Mouse (Mus musculus): Measurements from ENCODE around the gene Babam1. TPM values are rescaled to one million over a fixed set of nuclear protein-coding genes. Genes with fewer than 3 reads are reported as not detected.
"Not testable (repeated sequence)": the region's sequence is repeated elsewhere in the genome, so short reads cannot be mapped to it uniquely, and the experiment has no call there.

The Babam1 gene
- total RNA-seq, 2 experiments from 2014 or later, result 63.4 to 71.9 TPM

GRCm38 (mm10) chr8:71405401-71406098, 8.9 kb downstream of the Babam1 start, which contains the start of gene Ankle1:
TSS of gene Ankle1 (plus strand) at chr8:71406010.
- DNase-seq (ENCODE audit: low spot score), result peak; percentile 96

- peak; percentile 43 for DNase-seq (ENCODE audit: low spot score)
Observed at GRCm38 (mm10) chr8:71406099-71407015, 9.7 kb downstream of the Babam1 start.

- no peak for DNase-seq (ENCODE audit: low spot score)
Observed at GRCm38 (mm10) chr8:71407441-71407840, 10.8 kb downstream of the Babam1 start.

GRCm38 (mm10) chr8:71408231-71408630, 11.6 kb downstream of the Babam1 start:
- no peak for DNase-seq (ENCODE audit: low spot score)

- no peak for DNase-seq (ENCODE audit: low spot score)
Observed at GRCm38 (mm10) chr8:71411535-71412273, 15.0 kb downstream of the Babam1 start.

- DNase-seq (ENCODE audit: low spot score), result no peak
Observed at GRCm38 (mm10) chr8:71422121-71422520, 25.5 kb downstream of the Babam1 start.

GRCm38 (mm10) chr8:71432935-71433334, 36.3 kb downstream of the Babam1 start:
- not testable (repeated sequence) for DNase-seq (ENCODE audit: low spot score)

- no peak for DNase-seq (ENCODE audit: low spot score)
Observed at GRCm38 (mm10) chr8:71437041-71437440, 40.4 kb downstream of the Babam1 start.

- DNase-seq (ENCODE audit: low spot score), result peak; percentile 68
Observed at GRCm38 (mm10) chr8:71441404-71441803, 44.7 kb downstream of the Babam1 start.

- no peak for DNase-seq (ENCODE audit: low spot score)
Observed at GRCm38 (mm10) chr8:71445096-71445495, 48.4 kb downstream of the Babam1 start.

GRCm38 (mm10) chr8:71451337-71451736, 54.7 kb downstream of the Babam1 start:
- no peak for DNase-seq (ENCODE audit: low spot score)

GRCm38 (mm10) chr8:71451777-71452176, 55.1 kb downstream of the Babam1 start:
- DNase-seq (ENCODE audit: low spot score), result no peak

- no peak for DNase-seq (ENCODE audit: low spot score)
Observed at GRCm38 (mm10) chr8:71452669-71453068, 56.0 kb downstream of the Babam1 start.

Other genes starting within 250 kb of the Babam1 start
- 1 to 10 TPM; 8.4 to 8.5 TPM for gene Myo9b, start 124.1 kb upstream of the Babam1 start, total RNA-seq (2021)
- gene Haus8, start 123.9 kb upstream of the Babam1 start, total RNA-seq (2021), result 1 to 10 TPM; 4.5 to 5.1 TPM
- gene Use1, start 30.0 kb upstream of the Babam1 start, total RNA-seq (2021), result 100 to 1,000 TPM; 100 to 109 TPM
- gene Ocel1, start 25.6 kb upstream of the Babam1 start, total RNA-seq (2021), result 1 to 10 TPM; 6.1 to 6.2 TPM
- 10 to 100 TPM; 20.8 to 22.4 TPM for gene Nr2f6, start 14.9 kb upstream of the Babam1 start, total RNA-seq (2021)
- gene Ushbp1, start 1.1 kb upstream of the Babam1 start, total RNA-seq (2021), result 1 to 10 TPM; 4.7 to 6.9 TPM
- gene Ankle1, start 9.1 kb downstream of the Babam1 start, total RNA-seq (2021), result not detected
- gene Abhd8, start 66.8 kb downstream of the Babam1 start, total RNA-seq (2021), result 10 to 100 TPM; 22.4 to 28.0 TPM
- gene Mrpl34, start 68.1 kb downstream of the Babam1 start, total RNA-seq (2021), result 10 to 100 TPM; 65.5 to 71.4 TPM
- gene Dda1, start 72.3 kb downstream of the Babam1 start, total RNA-seq (2021), result 10 to 100 TPM; 28.4 to 31.7 TPM
- gene Ano8, start 89.1 kb downstream of the Babam1 start, total RNA-seq (2021), result 10 to 100 TPM; 14.6 to 16.0 TPM
- gene Gtpbp3, start 91.2 kb downstream of the Babam1 start, total RNA-seq (2021), result 10 to 100 TPM; 10.0 to 10.5 TPM
- gene Plvap, start 114.9 kb downstream of the Babam1 start, total RNA-seq (2021), result 10 to 100 TPM; 11.1 to 12.0 TPM
- gene Ccdc194, start 128.8 kb downstream of the Babam1 start, total RNA-seq (2021), result not detected
- 1 to 10 TPM; 5.9 to 8.2 TPM for gene Bst2, start 140.6 kb downstream of the Babam1 start, total RNA-seq (2021)
- gene Mvb12a, start 146.1 kb downstream of the Babam1 start, total RNA-seq (2021), result 10 to 100 TPM; 22.5 to 24.8 TPM
- gene Tmem221, start 162.0 kb downstream of the Babam1 start, total RNA-seq (2021), result not detected
- not detected for gene Nxnl1, start 169.7 kb downstream of the Babam1 start, total RNA-seq (2021)
- 10 to 100 TPM; 78.7 to 93.8 TPM for gene Slc27a1, start 172.0 kb downstream of the Babam1 start, total RNA-seq (2021)
- 10 to 100 TPM; 23.2 to 23.7 TPM for gene Pgls, start 195.3 kb downstream of the Babam1 start, total RNA-seq (2021)
- gene Fam129c, start 200.8 kb downstream of the Babam1 start, total RNA-seq (2021), result 1 to 10 TPM in 1 of 2 experiments, under 1 TPM in 1; 0.57 to 1.3 TPM
- 10 to 100 TPM; 37.3 to 37.4 TPM for gene Colgalt1, start 214.1 kb downstream of the Babam1 start, total RNA-seq (2021)